In genomic region chr11:60927264-60927663, GRCm38 (mm10) we compare ENCODE assay signal across 8 mouse cellular contexts. TPM values are rescaled to one million over a fixed set of nuclear protein-coding genes. Genes with fewer than 3 reads are reported as not detected.
A peak's percentile ranks its signal among the peaks of the same experiment; 100 is the strongest.
DNase-seq lines count a peak whose midpoint lies in the region; ATAC-seq lines count a peak whose summit lies in the region.

No protein-coding gene starts in this region.

- no peak overlapping the region for H3K9ac ChIP-seq in hindbrain, embryonic 15.5 days

- peak; percentile 82 for ATAC-seq in hindbrain, embryonic 15.5 days (ENCODE audit: low FRiP score, low read depth)

- peak overlapping the region; percentile 40; the same call in 1 of the 2 replicates for H3K27ac ChIP-seq in hindbrain, embryonic 15.5 days (replicated peaks)

- H3K9me3 ChIP-seq in hindbrain, embryonic 15.5 days, result no peaks in the 10 kb centered on the region

- no peaks in the 10 kb centered on the region for H3K27me3 ChIP-seq in hindbrain, embryonic 15.5 days

- DNase-seq in R1 (ENCODE audit: low read depth, low spot score), result peak; percentile 98
- peak; percentile 89 to 94 for DNase-seq in cerebellum, postnatal 25 days
- DNase-seq in frontal cortex, postnatal 36 days (ENCODE audit: low spot score in 2 of 2), result peak; percentile 89 to 95
- DNase-seq in layer of hippocampus, postnatal 36 days, result peak; percentile 81 to 88
- peak; percentile 96 for DNase-seq in lung, postnatal 25 days (ENCODE audit: low spot score)
- DNase-seq in retina, postnatal 1 day, result peak; percentile 96
- peak; percentile 91 for DNase-seq in thymus, postnatal 4 days

- peaks cover 18% of the 10 kb centered on the region for H3K4me1 ChIP-seq in hindbrain, embryonic 15.5 days (replicated peaks)

- under 1% methylated on average over 9 of the region's 9 CpGs for WGBS in hindbrain, embryonic 15.5 days

- H3K4me2 ChIP-seq in hindbrain, embryonic 15.5 days, result peak overlapping the region; percentile 55

- no peaks in the 10 kb centered on the region for H3K36me3 ChIP-seq in hindbrain, embryonic 15.5 days

- peak overlapping the region; percentile 28 for H3K4me3 ChIP-seq in hindbrain, embryonic 15.5 days

RNA-seq across cellular contexts. Expression of gene Map2k3, which starts 4.6 kb away (rescaled TPM):
- polyA plus RNA-seq in hindbrain, embryonic 15.5 days (2015; fragmentation: Nextera tagmentation; extraction: Ambion mirVana), result 31.5 and 31.8 TPM in 2 replicates
- total RNA-seq in layer of hippocampus, postnatal 36 days (2021), result 10 to 100 TPM; 12.4 to 14.8 TPM

RNA-seq across cellular contexts. Expression of gene Natd1, which starts 12.7 kb away (rescaled TPM):
- 30.8 and 32.9 TPM in 2 replicates for polyA plus RNA-seq in hindbrain, embryonic 15.5 days (2015; fragmentation: Nextera tagmentation; extraction: Ambion mirVana)
- 10 to 100 TPM; 11.3 to 12.3 TPM for total RNA-seq in layer of hippocampus, postnatal 36 days (2021)

RNA-seq across cellular contexts. Expression of gene Tmem11, which starts 48.2 kb away (rescaled TPM):
- polyA plus RNA-seq in hindbrain, embryonic 15.5 days (2015; fragmentation: Nextera tagmentation; extraction: Ambion mirVana), result 58.6 and 58.8 TPM in 2 replicates
- total RNA-seq in layer of hippocampus, postnatal 36 days (2021), result 10 to 100 TPM; 28.1 to 28.4 TPM

Comparison
In these comparisons a context has a peak if more than half of its experiments do, and no peak if none do; other contexts are left out.
1. Peak in every context shown above with its lines: DNase-seq, ATAC-seq, H3K4me3 ChIP-seq and H3K27ac ChIP-seq.